Mouse (Mus musculus) CD8-positive naive resting alpha-beta T cell, adult 57 days (primary cell): ENCODE results near the gene Lsmem1. TPM values are rescaled to one million over a fixed set of nuclear protein-coding genes. Genes with fewer than 3 reads are reported as not detected.

Experiments
- total RNA-seq: library from RNA; stranded (reverse); gene quantifications from one replicate; pipeline ENCODE4 v1.2.4, GENCODE M21; 2023

Gene Lsmem1
- total RNA-seq: 0.46 TPM

GRCm38 (mm10) chr12:40199302-40199701, at the start of gene Lsmem1:
Lsmem1 (minus strand) TSS chr12:40199490.

GRCm38 (mm10) chr12:40248454-40249180, 49.3 kb upstream of the Lsmem1 start, which contains the start of gene Ifrd1:
Ifrd1 (minus strand) TSS chr12:40248504.

GRCm38 (mm10) chr12:40133573-40134271, 65.6 kb downstream of the Lsmem1 start, which contains the start of gene Scin:
Scin (minus strand) TSS chr12:40134228.

Other genes starting within 250 kb of the Lsmem1 start
- gene Arl4a, start 161.5 kb downstream of the Lsmem1 start, total RNA-seq: 57.1 TPM
- 0.37 TPM for gene Scin, start 65.3 kb downstream of the Lsmem1 start, total RNA-seq
- 244 TPM for gene Ifrd1, start 49.0 kb upstream of the Lsmem1 start, total RNA-seq
- 26.9 TPM for gene Zfp277, start 246.4 kb upstream of the Lsmem1 start, total RNA-seq
- gene Dock4, start 246.5 kb upstream of the Lsmem1 start, total RNA-seq: 2.2 TPM